Mouse (Mus musculus): ENCODE measurements around the gene Thra. TPM values are rescaled to one million over a fixed set of nuclear protein-coding genes. Genes with fewer than 3 reads are reported as not detected.

Gene Thra
- 121 and 143 TPM in 2 replicates for polyA plus RNA-seq (2012; rRNA removed; ENCODE audit: low replicate concordance)

GRCm38 (mm10) chr11:98740393-98741050, at the start of gene Thra:
TSS of gene Thra (plus strand) at chr11:98740638.

DNA sequence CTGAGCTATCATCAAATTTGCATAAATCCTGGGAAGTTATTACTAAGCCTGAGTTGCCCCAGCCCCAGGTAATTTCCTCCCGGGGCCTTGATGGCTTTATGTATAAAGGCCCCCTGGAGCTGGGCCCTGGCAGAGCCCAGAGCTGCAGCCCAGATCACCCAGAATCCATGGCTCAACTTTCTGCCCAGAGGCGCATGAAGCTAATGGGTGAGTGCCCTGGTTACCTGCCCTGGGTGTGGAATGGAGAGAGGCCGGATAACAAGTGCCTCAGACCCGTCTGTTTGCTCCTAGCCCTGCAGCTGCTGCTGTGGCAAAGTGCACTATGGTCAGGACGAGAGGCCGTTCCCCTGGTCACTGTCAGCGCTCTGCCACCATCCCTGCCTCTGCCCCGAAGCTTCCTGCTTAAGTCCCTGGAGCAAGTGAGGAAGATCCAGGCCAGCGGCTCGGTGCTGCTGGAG, 39.2 kb upstream of the Thra start, which contains the start of gene Csf3:
Csf3 (plus strand) TSS at position 51 of the 458 bp plus-strand sequence.

DNA sequence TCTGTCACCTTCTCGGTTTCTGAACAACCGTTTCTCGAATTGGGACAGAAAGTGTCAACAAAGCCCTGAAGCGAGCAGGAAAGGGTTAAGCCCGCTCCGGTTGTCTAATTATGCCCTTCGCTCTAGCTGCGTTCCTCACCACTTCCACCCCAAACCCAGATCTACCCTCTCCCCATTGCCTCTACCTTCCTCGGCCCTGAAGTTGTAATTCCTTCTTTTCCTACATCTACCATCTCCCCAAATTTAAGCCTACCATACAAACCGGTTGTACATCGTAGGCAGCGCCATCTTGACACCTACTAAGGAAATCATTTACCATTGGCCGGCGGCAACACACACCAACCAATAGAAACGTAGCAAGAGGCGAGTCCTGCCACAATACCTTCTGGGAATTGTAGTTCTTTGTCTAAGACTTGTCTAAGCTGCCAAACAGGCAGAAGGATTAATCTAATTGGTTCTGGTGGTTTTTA, 11.3 kb upstream of the Thra start, which contains the start of gene Med24:
Med24 (minus strand) TSS at position 317 of the 470 bp plus-strand sequence.

GRCm38 (mm10) chr11:98774582-98775347, 34.3 kb downstream of the Thra start, which contains the start of gene Nr1d1:
TSS of gene Nr1d1 (minus strand) at chr11:98775333.

GRCm38 (mm10) chr11:98795015-98795713, 54.7 kb downstream of the Thra start, which contains the start of gene Msl1:
TSS of gene Msl1 (plus strand) at chr11:98795516.

GRCm38 (mm10) chr11:98804605-98805004, 64.2 kb downstream of the Thra start, which contains the start of gene Casc3:
TSS of gene Casc3 (plus strand) at chr11:98804905.

Other genes with a start within 250 kb of the Thra start
- gene Ikzf3, start 194.6 kb upstream of the Thra start, polyA plus RNA-seq (2012; rRNA removed; ENCODE audit: low replicate concordance): 1.0 and 9.3 TPM in 2 replicates
- 0.33 and 0.44 TPM in 2 replicates for gene Zpbp2, start 189.5 kb upstream of the Thra start, polyA plus RNA-seq (2012; rRNA removed; ENCODE audit: low replicate concordance)
- gene Ormdl3, start 153.3 kb upstream of the Thra start, polyA plus RNA-seq (2012; rRNA removed; ENCODE audit: low replicate concordance): 176 and 317 TPM in 2 replicates
- not detected in 2 replicates for gene Lrrc3c, start 142.3 kb upstream of the Thra start, polyA plus RNA-seq (2012; rRNA removed; ENCODE audit: low replicate concordance)
- gene Gm12355, start 115.0 kb upstream of the Thra start, polyA plus RNA-seq (2012; rRNA removed; ENCODE audit: low replicate concordance): not detected in 2 replicates
- not detected in 2 replicates for gene Gsdma3, start 114.3 kb upstream of the Thra start, polyA plus RNA-seq (2012; rRNA removed; ENCODE audit: low replicate concordance)
- not detected in 2 replicates for gene Gsdma2, start 93.9 kb upstream of the Thra start, polyA plus RNA-seq (2012; rRNA removed; ENCODE audit: low replicate concordance)
- gene Gsdma, start 76.3 kb upstream of the Thra start, polyA plus RNA-seq (2012; rRNA removed; ENCODE audit: low replicate concordance): not detected in 2 replicates
- 168 and 280 TPM in 2 replicates for gene Psmd3, start 58.1 kb upstream of the Thra start, polyA plus RNA-seq (2012; rRNA removed; ENCODE audit: low replicate concordance)
- 1.7 TPM in 1 of 2 replicates, not detected in the other for gene Csf3, start 39.4 kb upstream of the Thra start, polyA plus RNA-seq (2012; rRNA removed; ENCODE audit: low replicate concordance)
- gene Med24, start 11.2 kb upstream of the Thra start, polyA plus RNA-seq (2012; rRNA removed; ENCODE audit: low replicate concordance): 43.3 and 86.4 TPM in 2 replicates
- gene Nr1d1, start 34.7 kb downstream of the Thra start, polyA plus RNA-seq (2012; rRNA removed; ENCODE audit: low replicate concordance): 146 and 302 TPM in 2 replicates
- 27.6 and 47.7 TPM in 2 replicates for gene Msl1, start 54.9 kb downstream of the Thra start, polyA plus RNA-seq (2012; rRNA removed; ENCODE audit: low replicate concordance)
- gene Casc3, start 64.3 kb downstream of the Thra start, polyA plus RNA-seq (2012; rRNA removed; ENCODE audit: low replicate concordance): 21.2 and 39.6 TPM in 2 replicates
- gene Rapgefl1, start 96.1 kb downstream of the Thra start, polyA plus RNA-seq (2012; rRNA removed; ENCODE audit: low replicate concordance): 1.8 and 5.9 TPM in 2 replicates
- 6.0 and 8.5 TPM in 2 replicates for gene Wipf2, start 123.0 kb downstream of the Thra start, polyA plus RNA-seq (2012; rRNA removed; ENCODE audit: low replicate concordance)
- 0.36 and 2.4 TPM in 2 replicates for gene Cdc6, start 167.2 kb downstream of the Thra start, polyA plus RNA-seq (2012; rRNA removed; ENCODE audit: low replicate concordance)
- 19.6 and 43.5 TPM in 2 replicates for gene Rara, start 187.2 kb downstream of the Thra start, polyA plus RNA-seq (2012; rRNA removed; ENCODE audit: low replicate concordance)
- gene Gjd3, start 242.4 kb downstream of the Thra start, polyA plus RNA-seq (2012; rRNA removed; ENCODE audit: low replicate concordance): 0.20 and 1.6 TPM in 2 replicates